Mouse (Mus musculus): ENCODE data around the gene Iqsec1.
"Not testable (repeated sequence)": the region's sequence is repeated elsewhere in the genome, so short reads cannot be mapped to it uniquely, and the experiment has no call there.

Iqsec1 gene

DNA sequence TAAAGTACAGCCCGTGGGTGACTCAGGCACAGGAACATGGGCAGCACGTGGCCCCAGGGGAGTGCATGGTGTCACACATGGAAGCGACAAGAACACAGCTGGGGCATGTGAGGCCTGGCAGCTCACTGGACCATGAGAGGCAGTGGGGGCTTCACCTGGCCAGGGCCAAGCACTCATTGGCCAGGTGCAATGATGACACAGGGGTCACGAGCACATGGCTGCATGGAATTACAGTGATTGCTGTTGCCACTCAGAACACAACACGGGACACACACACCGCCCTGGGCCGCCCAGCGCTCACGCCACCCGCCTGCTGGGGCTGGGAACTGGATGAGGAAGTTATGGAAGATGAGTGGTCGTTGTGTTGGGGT lies 327.5 kb downstream of the Iqsec1 start:
- DNase-seq (ENCODE audit: low spot score) = no peak

DNA sequence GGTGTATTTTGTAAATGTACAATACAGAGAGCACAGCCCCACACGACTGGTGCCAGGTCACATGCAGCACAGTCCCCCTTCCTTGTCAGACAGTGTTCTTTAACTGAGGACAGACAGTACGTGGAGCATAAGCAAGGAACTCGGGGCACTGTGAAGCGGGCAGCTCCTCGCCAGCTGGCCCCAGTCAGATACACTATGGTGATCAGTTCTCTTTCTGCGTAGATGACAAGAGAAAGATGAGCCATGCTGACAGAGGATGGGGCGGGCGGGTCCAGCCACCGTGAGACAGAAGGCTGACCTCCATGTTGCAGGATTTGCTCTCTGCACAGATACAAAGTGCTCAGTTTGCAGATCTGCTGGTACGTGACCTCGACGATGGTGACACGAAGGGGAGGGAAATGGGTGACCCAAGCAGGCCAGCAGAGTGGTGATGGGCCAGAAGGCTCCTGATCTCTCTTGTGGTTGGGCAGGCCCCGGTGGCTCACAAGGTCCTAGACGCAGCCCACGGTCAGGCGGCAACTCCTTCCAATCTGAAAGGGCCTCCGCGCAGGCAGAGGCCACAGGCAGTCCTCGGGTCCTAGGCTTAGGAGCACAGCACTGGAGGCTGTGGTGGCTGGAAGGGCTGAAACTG lies 328.0 kb downstream of the Iqsec1 start:
- DNase-seq (ENCODE audit: low spot score) = no peak

DNA sequence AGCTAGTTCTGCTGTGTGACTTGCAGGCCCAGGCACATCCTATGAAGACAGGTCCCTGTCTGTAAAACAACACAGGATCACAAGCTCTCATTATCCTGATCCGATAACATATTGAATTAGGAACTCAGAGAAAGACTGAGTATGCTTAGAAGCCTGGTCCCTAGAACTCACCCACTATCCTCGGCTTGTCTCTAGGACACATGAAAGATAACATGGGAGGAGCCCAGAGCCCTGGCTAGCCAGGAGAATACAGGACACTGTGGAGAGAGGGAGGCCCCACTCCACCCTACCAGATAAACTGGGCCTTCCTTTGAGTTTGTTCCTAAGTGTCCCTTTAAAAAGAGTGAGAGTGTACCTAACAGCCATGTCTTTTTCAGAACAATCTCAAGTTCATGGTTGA lies 328.6 kb downstream of the Iqsec1 start:
- no peak for DNase-seq (ENCODE audit: low spot score)

DNA sequence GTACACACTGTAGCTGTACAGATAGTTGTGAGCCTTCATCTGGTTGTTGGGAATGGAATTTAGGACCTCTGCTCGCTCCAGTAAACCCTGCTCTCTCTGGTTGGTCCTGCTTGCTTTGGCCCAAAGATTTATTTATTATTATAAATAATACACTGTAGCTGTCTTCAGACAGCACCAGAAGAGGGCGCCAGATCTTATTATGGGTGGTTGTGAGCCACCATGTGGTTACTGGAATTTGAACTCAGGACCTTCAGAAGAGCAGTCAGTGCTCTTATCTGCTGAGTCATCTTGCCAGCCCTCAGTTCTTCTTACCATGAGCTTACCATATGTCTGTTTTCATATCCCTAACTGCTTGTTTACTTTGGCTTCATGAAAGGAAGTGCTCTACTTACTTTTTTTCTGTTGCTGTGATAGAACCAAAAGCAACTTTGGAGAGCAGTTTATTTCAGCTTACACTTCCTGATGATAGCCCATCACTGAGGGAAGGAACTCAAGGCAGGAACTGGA lies 332.1 kb downstream of the Iqsec1 start:
- not testable (repeated sequence) for DNase-seq (ENCODE audit: low spot score)

DNA sequence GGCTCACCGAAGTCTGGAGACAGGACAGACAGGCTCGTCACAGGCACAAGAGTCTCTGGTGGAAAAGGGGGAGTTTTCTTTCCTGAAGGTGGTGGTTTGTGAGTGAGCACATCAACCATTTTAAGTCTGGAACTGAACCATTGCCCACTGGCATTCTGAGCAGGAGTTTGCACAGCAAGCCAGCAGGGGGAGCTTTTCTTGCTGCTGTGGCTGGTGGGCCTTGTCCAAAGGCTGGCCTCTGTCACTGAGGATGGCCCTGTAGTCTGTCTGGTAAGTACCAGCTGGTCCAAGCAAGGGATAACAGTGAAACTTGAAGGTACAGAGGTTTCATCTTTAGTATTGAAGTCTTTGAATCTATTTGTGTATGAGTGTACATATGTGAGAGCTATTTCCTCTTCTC lies 334.7 kb downstream of the Iqsec1 start:
- DNase-seq (ENCODE audit: low spot score) = peak; percentile 63

DNA sequence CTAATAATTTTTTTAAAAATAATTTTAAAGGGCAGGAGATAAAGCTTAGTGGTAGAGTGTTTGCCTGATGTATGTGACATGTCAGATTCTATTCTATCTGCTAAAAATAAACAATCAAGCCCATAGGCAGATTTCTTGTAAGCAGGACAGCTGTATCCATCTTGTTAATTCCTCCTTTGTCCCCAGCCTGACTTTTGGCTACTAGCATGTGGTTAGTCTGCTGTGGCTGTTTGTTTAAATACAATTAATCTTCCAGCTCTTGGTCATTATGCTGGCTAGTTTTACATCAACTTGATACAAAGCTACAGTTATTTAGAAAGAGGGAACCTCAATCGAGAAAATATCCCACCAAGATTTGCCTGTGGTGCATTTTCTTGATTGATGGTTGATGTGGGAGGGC lies 337.9 kb downstream of the Iqsec1 start:
- no peak for DNase-seq (ENCODE audit: low spot score)

DNA sequence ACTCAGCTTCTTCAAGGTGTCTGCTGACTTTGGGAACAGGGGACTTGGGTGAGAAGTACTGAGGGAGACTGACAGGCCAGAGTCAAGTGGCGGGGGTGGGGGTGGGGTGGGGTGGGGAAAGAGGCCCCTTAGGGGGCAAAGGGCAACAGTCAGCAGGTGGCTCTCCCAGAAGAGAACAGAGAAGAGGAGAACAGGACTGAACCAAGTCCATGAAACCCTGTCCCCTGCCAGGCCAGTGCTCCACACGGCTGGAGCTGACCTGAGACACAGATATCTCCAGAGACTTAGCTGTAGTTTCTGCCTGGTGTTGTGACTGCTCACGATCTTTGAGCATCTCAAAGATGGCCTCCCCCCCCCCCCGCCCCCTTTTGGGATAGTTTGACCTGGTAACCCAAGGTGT lies 339.2 kb downstream of the Iqsec1 start:
- no peak for DNase-seq (ENCODE audit: low spot score)

DNA sequence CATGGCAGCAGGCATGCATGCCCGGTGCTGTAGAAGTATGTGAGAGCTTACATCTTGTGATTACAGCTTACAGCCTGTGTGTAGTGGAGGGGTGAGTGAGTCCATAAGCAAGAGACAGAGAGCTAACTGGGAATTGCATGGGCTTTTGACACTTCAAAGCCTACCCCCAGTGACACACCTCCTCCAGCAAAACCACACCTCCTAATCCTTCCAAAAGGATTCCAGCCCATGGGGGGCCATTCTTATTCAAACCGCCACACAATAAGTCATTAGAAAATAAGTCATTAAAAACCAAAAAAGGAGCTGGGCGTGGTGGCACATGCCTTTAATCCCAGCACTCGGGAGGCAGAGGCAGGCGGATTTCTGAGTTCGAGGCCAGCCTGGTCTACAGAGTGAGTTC lies 340.1 kb downstream of the Iqsec1 start:
- DNase-seq (ENCODE audit: low spot score) = no peak

DNA sequence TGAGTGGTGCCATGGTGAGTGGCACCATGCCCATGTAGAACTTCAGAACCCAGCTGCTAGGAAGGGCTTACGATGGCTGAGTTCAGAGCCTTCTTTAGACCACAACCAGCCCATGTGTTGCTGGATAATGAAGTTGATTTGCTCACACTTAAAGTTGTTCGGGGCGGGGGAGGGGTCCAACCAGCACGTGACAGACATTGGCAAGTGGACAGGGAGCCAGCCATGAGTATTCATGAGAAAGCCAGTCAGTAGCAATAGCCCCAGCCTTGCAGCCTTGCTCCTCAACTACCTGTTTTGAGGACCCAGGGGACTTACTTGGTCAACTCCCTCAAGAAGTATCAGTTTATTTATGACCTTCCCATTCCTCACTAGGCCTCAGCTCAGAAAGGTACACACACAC lies 343.5 kb downstream of the Iqsec1 start:
- DNase-seq (ENCODE audit: low spot score) = no peak

DNA sequence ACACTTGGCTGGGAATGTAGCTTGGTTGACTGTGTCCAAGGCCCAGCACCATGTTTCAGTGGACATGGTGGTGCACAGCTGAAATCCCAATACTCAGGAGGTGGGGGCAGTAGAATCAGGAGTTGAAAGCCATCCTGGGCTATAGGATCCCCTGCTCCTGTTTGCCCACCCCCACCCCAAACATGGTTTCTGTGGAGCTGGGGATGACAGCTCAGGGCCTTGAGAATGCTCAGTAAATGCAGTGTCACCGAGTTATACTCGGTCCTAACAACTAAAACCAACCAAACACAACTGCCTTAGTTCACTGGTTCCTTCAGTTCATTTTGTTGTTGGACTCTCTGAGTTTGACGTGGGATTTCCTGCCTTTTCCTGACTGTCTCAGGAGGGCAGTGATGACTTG lies 345.4 kb downstream of the Iqsec1 start:
- DNase-seq (ENCODE audit: low spot score) = no peak

DNA sequence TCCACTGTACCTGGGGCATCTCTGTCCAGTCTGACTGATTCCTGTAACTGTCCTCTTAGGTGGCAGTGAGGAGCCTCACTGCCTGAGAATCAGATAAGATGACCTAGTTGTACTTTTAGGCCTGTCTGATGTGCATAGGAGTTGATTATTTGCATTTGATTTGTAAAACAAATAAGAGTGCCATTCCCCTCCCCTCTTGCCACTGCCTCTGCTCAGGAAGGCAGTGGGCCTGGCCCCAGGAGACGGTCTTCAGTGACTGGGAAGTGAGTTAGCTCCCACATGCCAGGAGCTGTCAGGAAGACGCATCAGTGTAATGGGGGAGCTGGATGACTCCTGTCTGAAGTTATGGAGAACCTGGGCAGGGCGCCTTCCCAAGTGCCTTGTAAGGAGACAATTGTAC lies 352.9 kb downstream of the Iqsec1 start:
- DNase-seq (ENCODE audit: low spot score) = no peak

DNA sequence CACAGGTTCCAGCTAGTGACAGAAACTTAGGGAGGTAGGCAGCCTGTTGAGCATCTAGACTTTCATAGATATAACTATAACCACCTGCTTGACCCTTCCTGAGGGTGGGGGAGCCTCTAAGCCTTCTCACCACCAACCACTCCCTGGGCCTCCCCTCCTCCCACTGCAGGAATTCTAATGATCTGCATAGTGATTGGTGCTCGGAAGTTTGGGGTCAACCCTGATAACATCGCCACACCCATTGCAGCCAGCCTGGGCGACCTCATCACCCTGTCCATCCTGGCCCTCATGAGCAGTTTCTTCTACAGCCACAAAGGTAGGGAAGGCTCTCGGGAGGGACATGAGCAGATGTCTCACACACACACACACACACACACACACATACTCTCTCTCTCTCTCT lies 353.4 kb downstream of the Iqsec1 start:
- DNase-seq (ENCODE audit: low spot score) = no peak

DNA sequence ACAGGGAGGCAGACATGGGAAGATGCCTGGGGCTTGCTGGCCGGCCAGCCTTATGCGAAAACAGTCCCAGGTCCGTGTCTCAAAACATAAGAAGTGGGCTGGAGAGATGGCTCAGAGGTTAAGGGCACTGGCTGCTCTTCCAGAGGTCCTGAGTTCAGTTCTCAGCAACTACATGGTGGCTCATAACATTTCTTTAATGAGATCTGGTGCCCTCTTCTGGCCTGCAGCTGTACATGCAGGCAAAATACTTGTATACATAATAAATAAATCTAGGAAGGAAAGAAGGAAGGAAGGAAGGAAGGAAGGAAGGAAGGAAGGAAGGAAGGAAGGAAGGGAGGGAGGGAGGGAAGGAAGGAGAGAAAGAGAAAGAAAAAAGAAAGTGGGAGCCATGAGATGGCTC lies 356.0 kb downstream of the Iqsec1 start:
- not testable (repeated sequence) for DNase-seq (ENCODE audit: low spot score)

DNA sequence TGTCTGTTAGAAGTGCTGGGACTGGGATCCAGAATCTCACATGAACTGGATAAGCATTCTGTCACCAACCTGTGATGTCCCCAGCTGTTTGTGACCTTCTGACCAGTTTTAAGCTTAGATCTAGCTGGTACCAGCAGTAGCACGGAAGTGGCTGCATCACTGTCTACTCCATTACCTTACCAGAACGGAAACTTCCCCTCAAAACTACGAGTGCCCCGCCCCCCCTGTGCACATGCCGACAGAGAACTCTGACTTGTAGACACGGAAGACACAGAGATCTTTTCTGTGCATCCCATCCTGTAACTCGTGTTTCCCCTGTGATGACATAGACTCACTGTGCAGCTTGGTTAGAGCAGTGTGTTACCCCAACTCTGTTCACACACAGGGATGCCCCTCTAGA lies 358.1 kb downstream of the Iqsec1 start:
- no peak for DNase-seq (ENCODE audit: low spot score)

DNA sequence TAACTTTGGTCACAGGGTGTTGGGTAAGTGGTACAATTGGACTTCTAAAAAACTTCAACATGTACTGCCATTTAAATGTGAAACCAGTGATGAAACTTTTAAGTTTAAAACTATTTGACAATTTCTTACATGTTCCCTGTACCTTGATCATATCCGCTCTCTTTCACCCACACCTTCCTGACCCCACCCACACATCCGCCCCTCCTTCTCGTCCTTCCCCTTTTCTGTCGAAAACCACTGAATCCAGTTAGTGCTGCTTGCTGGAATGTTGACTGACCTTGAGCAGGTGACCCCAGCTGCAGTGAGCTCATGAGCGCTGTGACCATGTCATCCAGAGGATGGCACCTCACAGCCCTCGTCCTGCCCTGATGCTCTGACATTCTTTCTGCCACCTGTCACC lies 359.0 kb downstream of the Iqsec1 start:
- no peak for DNase-seq (ENCODE audit: low spot score)

DNA sequence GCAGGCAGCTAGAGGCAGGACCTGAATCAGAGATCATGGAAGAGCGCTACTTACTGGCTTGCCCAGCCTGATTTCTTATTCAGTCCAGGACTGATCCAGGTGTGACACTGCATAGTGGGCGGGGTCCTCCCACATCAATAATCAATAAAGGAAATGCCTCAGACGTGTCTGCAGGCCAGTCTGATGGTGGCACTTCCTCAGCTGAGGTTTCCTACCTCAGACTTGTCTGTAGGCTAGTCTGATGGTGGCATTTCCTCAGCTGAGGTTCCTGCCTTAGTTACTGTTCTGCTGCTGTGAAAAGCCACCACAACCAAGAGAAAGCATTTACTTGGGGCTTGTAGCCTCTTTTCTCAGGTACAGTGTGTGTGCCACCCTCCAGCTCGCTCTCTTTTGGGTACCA lies 360.9 kb downstream of the Iqsec1 start:
- no peak for DNase-seq (ENCODE audit: low spot score)

DNA sequence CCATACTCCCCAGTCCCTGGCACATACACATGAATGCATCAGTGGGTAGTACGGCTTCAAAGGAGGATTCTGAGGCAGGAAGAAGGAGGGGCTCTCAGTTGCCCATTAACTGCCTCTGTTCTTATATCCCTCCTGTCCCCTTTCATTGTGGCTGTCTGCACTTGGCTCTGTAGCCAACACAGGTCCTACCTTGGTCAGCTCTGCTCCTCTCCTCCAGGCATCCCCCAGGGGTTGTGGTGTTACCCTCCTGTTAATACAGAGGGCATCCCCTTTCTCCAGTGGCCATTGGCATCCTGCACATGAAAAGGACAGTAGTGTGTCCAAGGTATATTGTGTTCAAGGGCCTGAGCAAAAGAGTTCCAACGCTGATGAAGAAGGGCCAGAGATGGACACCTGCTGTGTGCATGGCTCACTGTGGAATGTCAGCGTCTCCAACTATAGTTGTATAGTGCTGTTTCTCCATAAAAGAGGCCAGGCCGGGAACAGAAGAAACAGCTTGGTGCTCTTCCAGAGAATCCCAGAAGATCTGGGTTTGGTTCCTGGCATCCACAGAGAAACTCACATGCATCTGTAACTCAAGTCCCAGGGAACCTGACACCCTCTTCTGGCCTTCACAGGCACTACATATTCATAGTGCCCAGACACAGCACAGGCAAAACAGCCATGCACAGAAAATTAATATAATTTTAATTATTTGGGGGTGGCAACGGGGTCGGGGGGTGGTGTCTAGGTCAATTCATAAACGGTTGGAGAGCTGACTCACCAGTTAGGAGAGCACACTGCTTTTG lies 363.1 kb downstream of the Iqsec1 start:
- no peak for DNase-seq (ENCODE audit: low spot score)

DNA sequence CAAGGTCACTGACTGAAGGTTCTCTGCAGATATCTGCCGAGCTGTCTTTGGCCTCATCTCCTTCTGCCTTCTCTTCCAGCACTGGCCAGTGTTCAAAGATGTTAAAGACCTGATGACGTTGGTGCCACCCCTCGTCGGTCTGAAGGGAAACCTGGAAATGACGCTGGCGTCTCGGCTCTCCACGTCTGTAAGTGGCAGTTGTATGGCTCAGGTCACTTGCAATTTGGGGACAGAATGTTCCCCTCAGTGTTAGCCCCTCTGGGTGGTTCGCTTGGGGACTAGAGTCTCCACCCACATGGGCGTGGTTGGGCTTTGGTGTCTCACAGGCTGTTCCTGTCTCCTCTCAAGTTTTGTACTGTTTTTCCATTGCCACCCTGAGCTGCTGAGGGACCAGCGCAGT lies 363.8 kb downstream of the Iqsec1 start:
- DNase-seq (ENCODE audit: low spot score) = no peak

DNA sequence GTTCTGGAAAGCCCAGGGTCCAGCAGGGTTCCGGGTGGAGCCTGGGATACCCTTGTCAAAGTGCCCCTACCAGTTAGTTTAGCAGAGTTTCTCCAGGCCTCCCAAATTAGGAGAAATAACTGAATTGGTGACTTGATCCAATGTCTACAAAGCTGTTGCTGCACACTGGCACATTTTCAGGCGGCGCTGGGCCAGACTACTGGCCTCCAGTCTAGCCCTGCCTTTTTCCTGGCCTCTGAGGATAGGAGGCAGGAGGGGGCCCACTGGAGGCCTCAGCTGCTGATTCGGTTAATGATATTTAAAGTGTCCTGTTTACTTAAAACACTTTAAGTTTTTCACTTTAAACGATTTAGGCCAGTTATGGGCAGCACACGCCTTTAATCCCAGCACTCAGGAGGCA lies 364.3 kb downstream of the Iqsec1 start:
- no peak for DNase-seq (ENCODE audit: low spot score)

DNA sequence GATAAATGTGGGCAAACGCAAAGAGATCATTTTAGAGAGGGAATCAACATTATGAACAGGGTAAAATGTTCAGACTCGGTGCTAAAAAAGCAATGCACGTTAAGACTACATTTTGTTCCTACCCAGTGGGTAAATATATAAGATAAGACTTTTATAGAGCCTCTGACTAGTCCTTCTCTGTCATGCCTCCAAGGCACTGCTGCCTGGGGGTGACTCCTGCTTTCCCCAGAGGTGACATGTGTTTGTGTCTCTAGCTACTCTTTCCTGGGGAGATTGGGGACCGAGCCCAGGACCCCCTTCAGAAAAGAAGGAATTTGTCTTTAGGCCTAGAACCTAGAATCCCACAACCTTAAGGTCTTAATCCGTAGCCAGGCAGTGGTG lies 365.0 kb downstream of the Iqsec1 start:
- no peak for DNase-seq (ENCODE audit: low spot score)

DNA sequence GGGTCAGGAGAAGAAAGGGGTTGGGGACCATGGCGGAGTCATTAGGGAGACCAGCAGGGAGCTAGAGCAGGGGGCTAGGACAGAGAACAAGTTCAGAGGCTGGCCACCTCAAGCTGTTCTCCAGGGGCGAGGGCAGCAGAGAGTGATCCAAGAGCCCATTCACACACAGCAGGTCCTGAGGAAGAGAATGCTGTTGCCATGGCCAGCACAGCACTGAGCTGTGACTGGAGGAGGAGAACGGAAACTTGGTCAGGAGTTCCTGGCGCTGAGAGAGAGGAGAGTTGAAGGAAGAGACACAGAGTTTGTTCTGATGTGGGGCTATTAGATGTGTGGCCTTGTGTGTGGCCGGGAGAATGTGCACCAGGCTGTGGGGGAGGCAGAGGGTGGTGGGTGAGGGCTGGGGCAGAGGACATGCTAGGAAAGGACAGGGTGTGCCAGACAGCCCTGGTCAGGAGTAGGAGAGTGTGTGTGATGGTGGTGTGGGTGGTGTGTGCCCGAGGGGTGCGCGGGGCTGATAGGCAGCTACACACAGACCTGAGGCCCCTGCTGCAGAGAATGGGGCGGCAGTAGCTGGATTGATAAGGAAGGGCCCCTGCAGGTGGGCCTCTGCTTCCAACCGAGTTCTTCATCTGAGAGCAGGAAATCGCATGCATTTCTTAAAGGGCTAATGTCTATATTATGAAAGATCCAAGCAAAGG lies 365.6 kb downstream of the Iqsec1 start:
- no peak for DNase-seq (ENCODE audit: low spot score)

DNA sequence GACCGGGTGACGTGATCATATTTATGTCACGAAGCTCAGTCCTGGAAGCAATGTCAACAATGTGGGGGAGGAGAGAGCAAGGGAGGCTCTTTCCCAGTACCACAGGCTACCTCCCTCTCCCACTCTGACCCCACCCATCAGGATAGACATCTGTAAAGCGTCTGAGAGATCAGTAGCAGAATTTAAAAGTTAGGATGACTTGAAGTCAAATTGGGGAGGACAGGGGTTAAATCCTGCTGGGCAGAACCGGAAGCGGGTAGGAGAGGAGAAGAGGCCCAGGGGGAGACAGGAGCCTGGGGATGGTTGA lies 366.9 kb downstream of the Iqsec1 start:
- no peak for DNase-seq (ENCODE audit: low spot score)

DNA sequence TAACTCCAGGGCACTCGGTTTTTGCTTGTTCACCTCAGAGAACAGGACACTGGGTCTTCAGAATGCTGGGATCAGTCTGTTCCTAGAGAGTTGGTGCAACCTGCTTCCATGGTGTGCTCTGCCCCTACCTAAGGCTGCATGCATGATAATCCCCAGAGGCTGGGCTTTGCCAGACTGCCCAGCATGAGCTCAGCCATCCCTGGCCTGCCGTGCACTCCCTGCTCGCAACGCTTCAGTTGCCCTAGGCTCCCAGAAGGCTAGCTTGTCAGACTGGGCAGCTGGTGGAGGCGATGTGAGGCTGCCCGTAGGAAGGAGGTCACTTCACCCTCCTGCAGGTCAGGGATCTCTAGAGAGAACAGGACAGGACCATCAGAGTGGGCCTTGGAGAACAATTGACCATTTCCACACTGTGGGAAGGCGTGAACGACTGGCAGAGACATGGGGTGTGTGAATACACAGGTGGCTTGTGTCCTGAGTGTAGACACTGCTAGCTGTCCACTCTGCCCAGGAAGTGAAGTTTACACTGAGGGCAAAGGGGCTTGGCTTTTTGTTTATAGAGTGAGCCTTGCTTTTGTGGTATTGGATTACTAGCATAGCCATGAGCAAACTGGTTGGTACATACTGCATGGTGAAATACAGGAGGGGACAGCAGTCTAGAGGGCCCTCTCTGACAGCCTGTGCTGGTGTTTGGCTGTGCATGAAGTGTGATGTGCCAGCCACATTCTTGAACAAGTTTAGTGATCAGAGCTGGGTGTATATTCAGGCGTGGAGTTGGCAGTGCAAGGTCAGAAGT lies 367.5 kb downstream of the Iqsec1 start:
- DNase-seq (ENCODE audit: low spot score) = no peak
